Mouse (Mus musculus): ENCODE measurements around the gene Slc40a1.

Gene Slc40a1

DNA sequence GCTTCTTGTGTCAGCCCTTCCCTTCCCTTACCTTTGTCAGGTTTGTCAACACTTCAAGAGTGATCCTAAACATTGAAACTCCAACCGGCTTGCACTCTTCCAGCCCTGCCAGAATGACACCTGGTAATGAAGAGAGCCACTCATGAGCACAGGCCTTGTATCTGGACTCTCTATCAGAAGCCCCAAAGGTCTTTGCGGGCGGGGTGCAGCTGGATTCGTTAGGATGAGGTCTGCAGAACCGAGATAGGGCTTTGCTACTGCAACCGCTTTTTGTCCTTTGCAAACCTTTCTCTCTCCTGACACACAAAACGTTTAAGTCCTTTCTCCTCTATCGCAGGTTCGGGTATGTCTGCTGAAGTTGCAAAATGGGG is at the start of gene Slc40a1:
Gene Slc40a1, minus strand, starts transcription at position 131 of the 371 bp plus-strand sequence.
- no peak for DNase-seq

DNA sequence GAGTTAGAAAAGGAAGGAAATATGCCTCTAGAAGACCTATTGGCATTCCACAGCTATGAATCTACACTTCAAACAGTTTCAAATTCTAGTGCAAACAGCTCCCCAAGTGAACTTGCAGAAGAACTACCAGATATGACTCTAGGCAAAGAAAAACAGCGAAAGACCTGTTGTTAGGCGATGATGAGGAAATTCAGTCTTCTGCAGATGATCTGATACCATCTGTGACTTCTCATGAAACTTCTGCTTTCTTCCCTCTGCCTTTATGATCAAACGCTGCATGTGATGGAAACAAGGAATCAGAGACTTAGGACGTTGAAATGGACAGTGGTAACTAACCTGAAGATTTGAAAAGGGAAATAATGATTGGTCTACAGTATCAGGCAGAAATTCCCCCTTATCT is 45.0 kb upstream of the Slc40a1 start:
- DNase-seq, result no peak

DNA sequence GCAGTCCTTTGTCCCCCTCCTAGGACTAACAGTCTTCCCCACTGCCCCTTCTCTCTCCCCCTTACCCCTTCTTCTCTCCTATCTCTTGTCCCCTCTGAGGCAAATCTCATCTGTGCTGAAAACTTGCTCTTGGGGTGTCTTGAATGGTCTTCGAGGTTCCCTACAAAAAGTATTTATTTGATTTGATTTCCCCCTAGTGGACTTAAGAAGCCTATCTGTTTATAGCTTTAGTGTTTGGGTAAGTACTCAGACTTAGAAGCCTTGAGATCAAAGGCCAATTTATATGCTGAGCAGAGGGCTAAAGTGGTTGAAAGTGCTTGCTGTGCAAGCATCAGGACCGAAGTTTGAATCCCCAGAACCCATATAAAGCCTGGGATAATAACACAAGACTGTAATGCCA is 22.7 kb upstream of the Slc40a1 start:
- no peak for DNase-seq

DNA sequence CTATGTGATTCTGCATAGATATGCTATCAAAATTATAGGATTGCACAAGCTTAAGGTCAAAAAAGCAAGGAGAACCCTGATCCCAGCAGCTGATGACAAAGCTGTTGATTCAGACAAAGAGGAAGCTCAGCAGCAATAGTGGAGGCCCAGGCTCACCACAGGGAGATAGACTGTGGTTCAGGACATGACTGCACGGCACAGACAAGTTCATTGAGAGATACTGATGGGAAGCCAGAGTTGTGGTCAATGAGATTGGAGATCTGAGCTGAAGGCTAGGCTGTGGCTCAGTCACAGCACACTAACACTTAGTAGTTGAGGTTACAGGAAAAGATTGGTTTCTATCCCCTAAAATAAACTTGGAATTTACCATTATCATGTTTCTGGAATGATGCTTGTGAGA is 21.5 kb upstream of the Slc40a1 start:
- no peak for DNase-seq

DNA sequence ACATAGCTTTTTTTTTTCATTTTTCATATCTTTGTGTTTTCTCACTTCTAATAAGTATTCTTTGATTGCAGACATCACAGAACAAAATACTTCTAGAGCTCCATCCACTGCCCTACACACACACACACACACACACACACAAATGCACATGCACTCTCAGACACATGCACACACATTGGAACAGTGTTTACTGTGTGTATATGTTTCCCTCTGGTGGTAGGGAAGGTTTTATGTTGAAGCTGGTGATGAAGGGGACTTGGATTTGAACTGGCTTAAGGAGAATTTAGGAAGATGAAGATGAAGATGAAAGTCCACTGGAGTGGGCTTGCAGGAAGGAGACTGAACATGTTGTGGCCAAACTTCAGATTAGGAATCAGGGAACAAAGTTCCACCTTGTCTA is 4.8 kb upstream of the Slc40a1 start:
- DNase-seq, result no peak

DNA sequence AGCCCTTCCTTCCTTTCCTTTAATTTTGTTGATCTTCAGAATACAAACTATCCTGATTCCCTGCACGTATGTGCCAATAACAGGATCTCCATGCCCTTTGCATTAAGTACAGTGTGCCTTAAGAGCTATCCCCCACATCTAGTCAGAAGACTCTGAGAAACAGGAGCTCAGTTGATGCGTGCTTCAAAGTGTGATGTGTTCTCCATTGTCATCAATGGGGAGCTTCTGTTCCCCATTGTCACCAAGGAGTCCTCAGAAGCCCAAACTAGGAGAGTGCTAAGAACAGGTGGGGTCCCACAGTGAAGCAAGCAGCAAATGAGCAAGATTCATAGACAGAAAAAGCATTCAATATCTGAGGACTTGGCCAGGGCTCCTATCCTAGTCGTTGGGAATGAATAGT is 588 bp upstream of the Slc40a1 start:
- DNase-seq, result no peak

DNA sequence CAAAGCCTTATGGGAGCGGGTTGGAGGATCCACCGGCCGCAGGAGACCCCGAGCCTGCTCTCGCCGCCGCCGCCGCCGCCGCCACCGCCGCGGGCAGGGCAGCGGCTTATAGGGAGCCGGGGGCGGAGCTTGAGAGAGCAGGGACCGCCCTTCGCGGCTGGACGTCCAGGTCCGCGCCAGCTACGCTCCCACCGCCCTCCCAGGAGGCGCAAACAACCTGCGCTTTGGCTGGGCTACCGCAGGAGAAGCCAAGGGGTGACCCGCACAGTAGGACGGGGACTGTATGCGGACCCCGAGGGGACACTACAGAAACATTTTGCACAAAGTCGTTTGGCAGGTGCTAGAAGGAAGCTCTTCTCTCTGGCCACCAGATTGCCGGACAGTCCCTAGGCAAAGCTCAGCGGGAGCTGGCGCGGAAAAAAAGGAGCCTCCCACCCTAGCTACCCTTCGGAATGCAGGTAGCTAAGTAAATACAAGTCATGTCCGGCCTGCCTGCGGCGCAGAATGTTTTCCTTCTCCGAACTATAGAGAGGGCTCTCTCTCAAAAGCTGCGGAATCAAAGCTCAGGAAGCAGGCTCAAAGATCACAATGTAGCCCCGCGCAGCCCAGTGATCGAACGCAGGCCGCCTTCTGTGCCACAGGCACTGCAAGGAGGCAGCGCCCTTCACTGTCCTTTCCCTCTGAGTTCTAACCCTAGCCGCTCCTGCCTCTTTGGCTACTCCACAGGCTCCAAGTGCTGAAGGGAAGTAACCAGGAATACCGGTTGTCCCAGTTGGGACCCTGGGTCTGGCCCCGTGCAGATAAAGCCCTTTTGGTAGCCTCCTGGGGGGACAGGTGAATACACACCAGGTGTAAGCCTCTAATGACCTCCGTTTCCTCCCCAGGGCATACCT is 577 bp downstream of the Slc40a1 start:
- peak; percentile 60 for DNase-seq

DNA sequence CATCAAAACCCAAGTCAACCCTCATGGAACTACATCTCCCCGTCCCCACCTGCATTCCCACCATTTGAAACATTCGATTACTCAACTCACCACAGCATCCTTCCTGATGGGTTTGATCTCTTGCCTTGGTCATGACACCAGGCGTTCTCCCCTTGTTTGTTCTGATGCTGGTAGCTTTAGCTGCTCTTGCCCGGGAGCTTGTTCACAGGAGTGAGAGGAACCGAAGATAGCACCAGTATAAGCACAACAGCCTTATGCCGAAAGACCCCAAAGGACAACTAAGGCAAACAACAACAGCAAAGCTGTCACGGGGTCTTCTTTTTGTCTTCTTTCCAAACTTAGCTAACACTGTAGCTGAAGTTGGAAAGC is 1.2 kb downstream of the Slc40a1 start:
- peak; percentile 5 for DNase-seq

DNA sequence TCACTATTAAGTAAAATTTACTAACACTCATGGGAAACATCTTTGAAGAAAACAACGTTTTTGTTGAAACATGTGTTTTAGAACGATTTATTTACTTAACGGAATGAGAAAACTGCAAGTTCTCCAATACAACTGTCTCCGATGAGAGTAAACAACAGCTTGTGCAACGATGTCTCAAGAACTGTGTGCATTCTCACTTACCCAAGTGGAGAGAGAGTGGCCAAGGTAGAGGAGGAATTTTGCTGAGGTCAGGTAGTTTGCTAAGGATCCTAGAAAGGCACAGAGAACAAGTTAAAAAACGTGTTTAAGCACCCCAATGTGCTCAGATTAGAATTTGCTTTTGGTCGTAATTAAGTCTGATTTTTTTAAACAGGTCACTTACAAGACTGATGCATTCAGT is 1.8 kb downstream of the Slc40a1 start:
- DNase-seq, result no peak

DNA sequence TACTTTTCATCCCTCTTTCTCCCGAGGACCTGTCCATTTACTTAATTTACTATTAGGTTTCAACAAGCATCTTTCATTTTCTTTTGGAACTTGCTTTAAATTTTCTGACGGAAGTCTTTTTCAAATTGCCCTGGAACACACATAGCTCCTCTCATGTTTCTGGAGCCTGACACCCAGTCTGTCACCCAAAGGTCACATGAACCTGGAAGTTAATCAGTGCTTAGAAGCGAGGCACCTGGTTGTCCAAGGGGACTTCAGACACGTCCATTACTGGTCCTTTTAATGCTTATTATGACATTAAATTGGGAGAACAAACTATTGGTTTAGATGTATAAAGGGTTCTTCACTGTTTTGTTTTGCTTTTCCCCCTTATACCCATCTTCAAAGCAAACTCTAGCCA is 3.0 kb downstream of the Slc40a1 start:
- DNase-seq, result no peak

DNA sequence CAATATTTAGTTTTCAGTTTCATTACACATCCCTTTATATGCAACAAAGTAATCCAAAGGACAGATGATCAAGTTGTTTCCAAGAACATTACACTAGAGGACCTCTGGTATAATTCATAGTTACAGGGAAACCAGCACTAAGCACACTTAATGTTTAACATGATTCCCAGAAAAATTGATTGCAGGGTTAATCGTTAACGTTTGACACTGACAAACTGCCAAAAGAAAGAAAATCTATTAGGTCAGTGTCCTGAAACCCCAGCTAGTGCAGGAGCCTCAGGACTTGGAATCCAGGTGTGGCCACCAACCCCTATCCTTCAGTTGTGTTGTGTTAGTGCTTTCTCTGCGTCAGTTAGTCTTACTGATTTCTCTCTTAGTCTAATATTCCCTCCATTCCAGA is 5.6 kb downstream of the Slc40a1 start:
- no peak for DNase-seq

DNA sequence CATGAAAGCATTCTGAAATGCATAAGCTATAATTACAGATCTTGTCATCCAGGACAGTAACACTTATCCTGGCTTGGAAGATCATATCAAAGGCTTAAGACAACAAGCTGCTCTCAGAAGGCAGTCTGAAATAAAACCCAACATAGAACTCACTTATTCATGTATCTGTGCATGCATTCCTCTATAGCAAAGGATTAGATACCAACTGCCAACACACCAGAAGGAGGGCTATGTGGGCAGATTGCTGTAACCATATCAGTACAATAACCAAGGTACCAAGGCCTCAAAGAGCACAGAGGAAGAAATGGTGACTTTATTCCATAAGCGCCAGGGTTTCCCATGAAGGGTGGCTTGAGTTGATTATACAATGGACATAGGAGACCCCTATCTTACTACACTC is 6.6 kb downstream of the Slc40a1 start:
- no peak for DNase-seq

DNA sequence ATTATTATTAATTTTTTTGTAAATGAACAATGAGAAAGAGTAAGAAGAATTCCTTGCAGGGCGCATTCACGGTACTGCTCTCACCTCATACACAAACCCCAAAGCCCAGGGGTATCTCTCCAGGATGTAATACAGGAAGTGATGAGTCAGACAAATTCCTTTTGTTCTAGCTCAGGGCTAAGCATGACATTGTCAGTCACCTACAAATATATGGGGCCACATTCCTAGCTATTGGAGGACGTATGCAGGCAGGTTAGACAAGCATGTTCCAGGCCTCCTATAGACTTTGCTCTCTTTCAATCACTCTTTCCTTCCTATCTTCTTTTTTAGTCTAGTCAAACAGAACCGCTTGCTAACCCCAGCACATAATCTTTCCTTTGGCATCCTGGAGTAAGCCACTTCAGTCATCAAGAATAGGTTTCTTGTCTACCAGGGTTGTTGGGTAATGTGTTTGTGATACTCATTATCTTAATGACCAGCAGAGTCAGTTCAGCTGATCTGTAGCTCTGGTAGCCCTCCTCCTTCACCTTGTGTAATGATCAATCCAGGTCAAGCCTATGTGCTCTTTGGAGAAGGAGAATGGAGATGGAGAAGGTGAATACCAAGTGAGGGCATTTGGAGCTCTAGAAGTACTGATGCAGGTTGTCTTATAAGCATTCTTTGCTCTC is 9.1 kb downstream of the Slc40a1 start:
- DNase-seq, result no peak

DNA sequence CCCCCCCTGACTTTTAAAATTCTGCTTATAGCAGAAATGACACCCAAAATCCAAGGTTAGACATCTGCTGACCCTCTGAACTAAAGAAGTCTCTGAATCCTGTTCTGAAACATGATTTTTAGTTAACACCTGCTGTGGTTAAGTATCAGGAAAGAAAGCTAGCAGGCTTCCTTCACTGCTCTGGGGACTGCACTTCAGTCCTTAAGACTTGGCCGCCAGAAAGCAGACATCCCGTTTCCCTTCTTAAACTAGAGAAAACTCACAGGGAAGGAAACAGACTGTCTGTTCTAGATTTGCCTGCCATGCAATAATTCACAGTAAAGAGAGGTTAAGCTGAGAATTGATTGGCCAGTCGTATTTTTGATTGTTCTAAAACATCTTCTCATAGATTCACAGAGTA is 10.1 kb downstream of the Slc40a1 start:
- DNase-seq, result no peak

DNA sequence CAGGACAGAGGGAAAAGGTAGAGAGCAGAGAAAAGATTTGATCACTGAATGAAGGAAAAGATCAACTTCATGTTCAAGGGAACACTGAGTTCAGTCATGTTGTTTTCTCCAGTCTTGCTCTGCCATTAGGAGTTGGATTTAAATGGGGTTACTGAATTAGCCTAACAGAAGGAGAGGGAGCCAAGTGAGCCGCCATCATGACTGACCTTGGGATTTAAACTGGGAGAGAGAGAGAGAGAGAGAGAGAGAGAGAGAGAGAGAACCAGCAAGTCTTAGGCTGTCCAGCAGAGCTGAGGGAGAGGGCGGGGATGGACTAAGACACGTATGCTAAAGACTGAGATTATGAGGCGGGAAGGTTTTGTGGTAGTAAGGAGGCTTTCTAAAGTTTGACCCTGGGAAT is 12.1 kb downstream of the Slc40a1 start:
- DNase-seq, result no peak

DNA sequence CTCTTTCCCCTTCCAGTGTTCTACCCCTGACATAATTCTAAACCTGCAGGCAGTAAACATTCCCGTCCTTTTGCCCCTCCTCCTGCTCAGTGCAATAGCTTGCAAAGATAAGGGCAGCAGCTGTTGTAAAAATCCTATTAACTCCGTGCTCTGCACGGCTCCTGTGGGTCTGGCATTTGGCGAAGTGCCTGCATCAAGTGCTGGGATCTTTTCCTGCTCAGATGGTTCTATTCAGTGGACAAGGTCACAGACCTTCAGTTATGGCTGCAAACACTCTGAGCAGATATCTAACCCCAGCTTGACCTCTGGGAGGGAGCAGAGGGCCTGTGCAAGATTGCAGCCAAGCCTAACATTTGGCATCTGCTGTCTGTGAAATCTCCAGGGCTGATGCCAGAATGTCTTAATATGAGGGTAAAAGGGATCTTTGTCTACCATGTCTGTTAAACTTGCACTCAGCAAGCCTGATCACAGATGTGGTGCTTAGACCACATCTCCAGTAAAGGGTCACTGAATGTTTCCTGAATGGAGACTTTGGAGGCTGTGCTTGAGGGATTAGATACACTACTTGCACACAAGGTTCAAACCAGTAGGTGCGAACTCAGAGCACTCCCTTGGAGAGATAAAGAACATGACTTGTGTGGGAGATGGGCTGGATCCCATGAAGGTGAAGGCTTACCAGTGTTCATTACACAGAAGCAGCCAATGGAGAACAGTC is 21.1 kb downstream of the Slc40a1 start:
- DNase-seq, result no peak

DNA sequence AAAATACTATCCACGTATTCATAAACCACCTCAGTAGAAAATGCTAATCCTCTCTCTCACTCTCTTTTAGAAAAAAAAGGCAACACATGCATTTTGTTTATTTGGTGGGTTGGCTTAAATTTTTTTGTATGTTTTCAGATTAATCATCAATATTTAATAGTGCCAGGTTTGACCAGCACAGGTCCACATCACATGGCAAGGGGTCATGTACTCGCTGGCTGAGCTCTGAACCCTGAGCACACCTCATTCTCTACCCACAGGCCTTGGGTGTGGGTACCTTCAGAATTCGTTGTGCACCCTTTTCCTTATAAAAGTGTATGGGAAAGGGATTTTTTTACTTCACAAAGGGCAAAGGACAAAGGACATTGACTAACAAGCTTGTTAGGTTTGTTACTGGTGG is 22.2 kb downstream of the Slc40a1 start:
- DNase-seq, result no peak

DNA sequence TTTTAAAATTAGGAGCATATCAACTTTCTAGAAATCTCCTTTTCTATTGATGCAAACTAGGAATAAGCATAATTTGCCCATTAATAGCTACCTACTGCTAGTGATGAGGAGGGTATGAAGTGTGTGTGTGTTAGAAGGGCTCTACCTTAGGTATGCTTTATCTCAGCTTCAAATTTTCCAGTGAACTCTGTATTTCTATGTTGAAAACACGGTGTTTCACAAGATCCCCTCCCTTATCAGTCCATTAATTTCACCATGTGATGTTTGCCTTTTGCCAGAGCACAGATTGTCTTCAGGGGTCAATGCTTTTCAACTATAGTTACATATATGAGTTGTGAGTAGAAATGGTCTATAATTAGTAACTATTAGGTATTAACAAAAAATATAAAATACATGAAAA is 28.3 kb downstream of the Slc40a1 start:
- no peak for DNase-seq

DNA sequence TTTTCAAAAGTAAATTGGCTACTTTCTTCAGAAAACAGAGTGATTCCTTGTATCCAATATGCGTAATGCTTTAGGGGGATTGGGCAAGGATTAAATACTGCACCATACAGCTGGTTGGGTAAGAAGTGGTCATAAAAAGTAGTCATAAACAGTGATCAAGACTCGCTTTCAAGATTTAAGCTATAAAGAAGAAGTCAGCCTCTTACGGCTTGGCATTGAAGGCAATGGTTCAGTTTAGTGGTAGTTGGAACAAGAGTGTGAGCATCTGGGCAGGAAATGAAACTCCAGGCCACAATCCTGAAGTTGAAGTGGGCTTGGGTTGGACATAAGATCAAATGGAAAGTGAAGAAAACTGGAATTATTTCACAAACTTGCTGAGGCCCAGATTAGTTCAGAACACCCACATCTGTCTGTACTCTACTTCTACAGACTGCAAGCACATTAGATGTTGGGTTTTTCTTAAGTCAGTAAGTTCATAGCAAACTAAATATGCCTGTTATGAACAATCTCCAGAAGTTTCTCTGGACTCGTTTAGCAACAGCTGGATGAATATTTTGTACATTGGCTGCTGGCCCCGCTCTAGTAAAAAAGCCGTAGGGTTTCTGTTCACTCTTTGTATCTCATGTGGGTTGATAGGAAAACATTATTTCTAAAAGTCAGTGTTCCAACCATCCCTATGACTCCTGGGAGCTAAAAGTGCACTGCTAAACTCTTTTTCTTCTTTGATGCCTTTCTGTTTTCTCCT is 32.0 kb downstream of the Slc40a1 start:
- DNase-seq, result no peak

DNA sequence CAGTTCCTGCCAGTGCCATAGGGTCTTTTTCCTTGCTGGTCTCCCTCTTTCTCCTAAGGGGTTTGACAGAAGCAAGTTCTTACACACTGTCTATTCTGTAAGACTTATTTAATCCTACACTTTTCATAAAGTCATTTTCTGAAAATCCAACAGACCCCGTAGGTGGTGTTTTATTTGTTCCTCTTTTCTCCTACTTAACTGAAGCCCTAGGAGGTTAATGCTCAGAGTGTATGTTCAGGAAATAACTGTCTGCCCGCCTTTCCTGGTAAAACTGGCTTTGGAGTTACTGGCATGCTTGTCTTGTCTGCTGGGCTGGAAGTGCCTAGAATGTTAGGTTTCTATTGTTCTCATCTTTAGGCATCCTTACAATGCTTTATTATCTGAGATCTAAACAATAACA is 34.3 kb downstream of the Slc40a1 start:
- DNase-seq, result no peak

DNA sequence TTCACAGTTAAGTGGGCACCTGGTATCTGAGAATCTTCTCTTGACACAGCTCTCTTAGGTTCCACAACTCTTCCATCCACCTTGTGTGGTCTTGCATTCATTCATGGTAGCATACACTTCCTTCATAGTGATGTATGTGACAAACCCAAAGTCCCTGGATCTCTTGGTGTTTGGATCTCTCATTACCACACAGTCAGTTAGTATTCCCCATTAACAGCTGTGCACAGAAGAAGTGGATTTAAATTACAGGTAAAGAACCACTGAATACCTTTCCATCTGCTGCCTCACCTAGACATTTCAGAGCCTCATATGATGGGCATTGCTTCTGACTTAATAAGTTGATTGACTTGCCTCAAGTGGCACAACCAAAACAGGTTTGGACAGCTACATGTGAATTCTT is 36.1 kb downstream of the Slc40a1 start, which contains the start of gene Gm5269:
Gene Gm5269, minus strand, starts transcription at position 101 of the 400 bp plus-strand sequence.
- no peak for DNase-seq

DNA sequence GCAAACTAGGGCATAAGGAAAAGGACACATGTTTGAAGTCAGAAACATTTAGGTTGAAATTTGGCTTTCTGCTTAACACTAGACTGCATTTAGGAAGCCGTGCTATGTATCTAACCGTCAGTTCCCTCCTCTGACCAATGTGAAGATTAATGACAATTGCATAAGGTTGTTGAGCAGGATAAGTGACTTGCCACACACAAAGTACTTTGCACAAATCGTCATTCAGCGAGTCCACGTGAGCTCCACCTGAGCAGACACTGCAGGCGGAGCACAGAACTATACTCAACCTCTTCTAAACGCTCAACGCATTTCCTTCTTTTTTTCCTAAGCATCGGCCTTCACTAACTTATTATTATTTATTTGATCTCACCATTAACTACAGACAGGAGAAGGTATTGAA is 39.5 kb downstream of the Slc40a1 start:
- no peak for DNase-seq

DNA sequence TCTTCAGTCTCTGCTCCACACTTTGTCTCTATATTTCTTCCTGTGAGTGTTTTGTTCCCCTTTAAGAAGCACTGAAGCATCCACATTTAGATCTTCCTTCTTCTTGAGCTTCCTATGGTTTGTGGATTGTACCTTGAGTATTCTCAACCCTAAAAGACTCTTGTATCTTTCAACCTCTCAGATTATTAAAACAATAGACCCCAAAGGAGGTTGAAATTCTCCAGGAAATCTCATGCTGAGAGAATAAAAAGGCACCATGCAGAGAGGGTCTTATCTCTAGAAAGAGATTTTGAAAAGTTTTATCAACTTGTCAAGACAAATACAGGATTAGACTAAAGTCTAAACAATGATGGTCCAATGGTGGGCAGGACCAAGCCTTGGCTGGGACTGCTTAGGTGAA is 42.9 kb downstream of the Slc40a1 start:
- no peak for DNase-seq

Data from layer of hippocampus, adult 9-11 months (tissue).